Mouse (Mus musculus) stomach, embryonic 15.5 days (tissue): Measurements from ENCODE around the gene Zfr. TPM values are rescaled to one million over a fixed set of nuclear protein-coding genes. Genes with fewer than 3 reads are reported as not detected.

Source experiments
- ATAC-seq: fragments of 200-750 bp; cut with Nextera tagmentation; 2 replicates; pipeline ENCODE4 v1.8.0; 2017; ENCODE audit warnings: low read depth, moderate number of reproducible peaks, moderate TSS enrichment; ENCODE audit not compliant: insufficient read depth, low FRiP score
- H3K27ac ChIP-seq: fragments of 300-500 bp; sonication (generic); 2 replicates; pipeline ENCODE4 v1.5.1; 2015; ENCODE audit warnings: mild to moderate bottlenecking, inconsistent platforms
- H3K27me3 ChIP-seq: fragments of 300-500 bp; sonication (generic); replicated peaks from 2 replicates; pipeline ENCODE4 v1.6.1; 2015; ENCODE audit warnings: inconsistent platforms
- H3K36me3 ChIP-seq: fragments of 300-500 bp; sonication (generic); 2 replicates; pipeline ENCODE4 v1.6.1; 2015; ENCODE audit warnings: inconsistent platforms
- H3K4me1 ChIP-seq: fragments of 300-500 bp; sonication (generic); 2 replicates; pipeline ENCODE4 v1.6.1; 2015; ENCODE audit warnings: inconsistent platforms
- H3K4me2 ChIP-seq: fragments of 300-500 bp; sonication (generic); 2 replicates; pipeline ENCODE4 v1.6.1; 2015; ENCODE audit warnings: mild to moderate bottlenecking, inconsistent platforms
- H3K4me3 ChIP-seq: fragments of 300-500 bp; sonication (generic); replicated peaks from 2 replicates; pipeline ENCODE4 v1.5.1; 2015; ENCODE audit warnings: inconsistent platforms
- H3K9ac ChIP-seq: fragments of 300-500 bp; sonication (generic); 2 replicates; pipeline ENCODE4 v1.6.1; 2015; ENCODE audit warnings: inconsistent platforms
- H3K9me3 ChIP-seq: fragments of 300-500 bp; sonication (generic); 2 replicates; pipeline ENCODE4 v1.6.1; 2016; ENCODE audit warnings: inconsistent platforms
- WGBS: fragments of 180-500 bp; shearing (Covaris S2); methylation state at CpG from one replicate; pipeline ENCODE4 v1.1.7; 2015; 5-methylcytosine and 5-hydroxymethylcytosine counted together
- polyA plus RNA-seq: library from polyadenylated mRNA; unstranded; fragments of >200 nt; fragmentation: Nextera tagmentation; extraction: Ambion mirVana; gene quantifications from 2 replicates; pipeline ENCODE4 v1.2.1, GENCODE M21; 2015

Zfr gene
- 101 and 105 TPM in 2 replicates for polyA plus RNA-seq

DNA sequence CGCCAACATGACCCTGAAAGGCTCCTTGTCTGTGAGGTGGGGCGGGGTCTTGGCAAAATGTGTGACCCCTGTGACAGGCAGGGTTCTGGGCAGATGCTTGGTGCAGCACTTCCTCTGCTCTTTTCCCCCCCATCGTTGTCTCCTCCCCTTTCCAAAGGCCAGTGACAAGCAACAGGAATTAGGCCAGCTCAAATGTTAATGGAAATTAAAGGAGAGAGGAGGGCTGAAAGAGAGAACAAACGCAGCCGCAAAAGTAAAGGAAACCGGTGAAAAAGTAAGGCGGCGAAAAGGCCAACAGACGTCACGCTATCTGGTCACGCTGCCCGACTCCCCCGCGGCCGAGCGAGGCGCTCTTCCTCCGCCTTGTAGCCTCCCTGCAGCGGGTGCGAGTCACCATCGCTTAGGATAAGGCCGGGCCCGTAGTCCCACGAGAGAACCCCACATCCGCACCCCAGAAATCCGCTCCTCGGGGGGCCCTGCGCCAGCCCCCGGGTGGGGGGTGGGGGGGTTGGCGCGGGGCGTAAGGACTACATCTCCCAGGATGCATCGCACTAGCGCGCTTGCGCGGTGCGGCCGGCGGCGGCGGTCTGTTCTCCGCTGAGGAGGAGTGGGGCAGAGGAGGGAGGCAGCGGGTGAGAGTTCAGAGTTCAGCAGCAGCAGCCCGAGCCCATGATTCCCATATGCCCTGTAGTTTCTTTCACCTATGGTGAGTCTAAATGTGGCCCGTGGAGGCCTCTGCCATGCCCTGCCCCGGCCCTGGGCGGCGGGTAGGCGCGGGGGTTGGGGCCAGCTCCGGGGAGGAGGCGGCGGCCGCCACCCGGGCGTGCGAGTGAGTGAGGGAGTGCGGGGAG, at the start of gene Zfr:
Gene Zfr (plus strand): TSS at position 590 of the 851 bp plus-strand sequence.
- peak; percentile 95 for ATAC-seq
- WGBS: under 1% methylated on average over 53 of the region's 59 CpGs
- H3K27me3 ChIP-seq: no peaks in the 10 kb centered on the region
- peak within 1 kb of the TSS; percentile 66 for H3K4me2 ChIP-seq
- H3K9ac ChIP-seq: peak within 1 kb of the TSS; percentile 99
- H3K27ac ChIP-seq: peak within 1 kb of the TSS; percentile 89
- peaks cover 11% of the 10 kb centered on the region; the same call in 1 of the 2 replicates for H3K4me1 ChIP-seq
- no peaks in the 10 kb centered on the region for H3K9me3 ChIP-seq
- H3K4me3 ChIP-seq: peak within 1 kb of the TSS; percentile 71
- H3K36me3 ChIP-seq: no peaks in the 10 kb centered on the region

DNA sequence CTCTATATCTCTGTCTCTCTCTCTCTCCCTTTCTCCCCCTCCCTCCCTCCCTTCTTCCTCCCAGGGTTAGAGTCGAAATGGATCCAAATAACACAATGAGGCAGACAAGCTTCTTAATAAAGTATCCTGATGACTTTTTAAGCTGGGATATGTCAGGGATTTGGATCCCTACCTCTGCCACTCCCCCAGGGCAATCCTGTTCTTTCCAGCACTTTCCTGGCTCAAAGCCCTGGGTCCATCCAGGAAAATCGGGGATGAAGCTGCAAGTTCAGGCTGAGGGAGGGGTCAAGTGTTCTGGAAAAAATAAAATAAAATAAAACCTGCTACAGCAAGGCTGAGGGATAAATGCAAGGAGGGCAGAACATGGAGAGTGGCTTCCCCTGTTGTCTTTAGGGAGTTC, 49.7 kb upstream of the Zfr start:
- H3K4me2 ChIP-seq: no peak overlapping the region
- peaks cover 19% of the 10 kb centered on the region for H3K4me1 ChIP-seq
- 17% methylated on average over 2 of the region's 2 CpGs for WGBS
- no peak overlapping the region for H3K9ac ChIP-seq
- peak overlapping the region; percentile 89 for H3K27ac ChIP-seq
- peak; percentile 24; the same call in 1 of the 2 replicates for ATAC-seq
- H3K36me3 ChIP-seq: no peaks in the 10 kb centered on the region
- no peak overlapping the region for H3K4me3 ChIP-seq
- no peaks in the 10 kb centered on the region for H3K27me3 ChIP-seq
- H3K9me3 ChIP-seq: no peaks in the 10 kb centered on the region

DNA sequence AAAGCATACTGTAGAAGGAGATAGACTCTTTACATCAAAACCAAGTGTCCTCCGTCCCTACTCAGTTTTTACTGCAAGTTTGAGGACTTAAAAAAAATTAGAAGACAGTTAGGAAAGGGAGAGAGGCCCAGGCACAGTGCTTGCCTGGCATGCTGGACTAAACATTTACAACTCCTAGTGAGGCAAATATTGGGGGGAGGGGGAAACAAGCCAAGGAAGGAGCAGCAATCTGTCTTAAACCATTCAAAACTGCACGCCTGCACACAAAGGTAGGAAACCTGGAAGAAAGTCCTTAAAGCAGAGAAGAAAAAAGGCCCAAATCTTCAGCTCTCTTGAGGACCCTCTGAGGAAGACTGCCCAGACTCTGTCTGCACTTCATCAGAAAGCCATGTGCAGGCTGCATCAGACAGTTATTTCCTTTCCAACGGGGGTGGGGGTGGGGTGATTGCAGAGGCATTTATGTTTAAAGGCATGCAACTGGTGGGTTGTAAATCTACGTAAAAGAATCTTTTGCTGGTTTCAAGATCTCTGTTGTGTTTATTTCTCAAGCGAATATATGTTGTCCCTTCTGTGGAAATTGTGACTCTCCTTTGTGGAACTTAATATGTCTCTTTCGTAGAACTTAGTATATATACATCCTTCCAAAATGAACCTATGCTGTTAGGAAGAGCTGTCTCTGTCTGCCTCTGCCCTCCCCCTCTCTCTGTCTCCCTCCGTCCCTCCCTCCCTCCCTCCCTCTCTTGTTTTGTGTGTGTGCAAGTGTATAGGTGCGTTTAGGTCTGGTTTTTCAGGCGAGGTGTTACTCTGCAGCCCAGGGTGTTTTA, 49.0 kb upstream of the Zfr start:
- no peaks in the 10 kb centered on the region for H3K9me3 ChIP-seq
- no peaks in the 10 kb centered on the region for H3K27me3 ChIP-seq
- ATAC-seq: peak; percentile 66; the same call in 1 of the 2 replicates
- no peak overlapping the region for H3K4me2 ChIP-seq
- H3K9ac ChIP-seq: no peak overlapping the region
- H3K4me1 ChIP-seq: peaks cover 19% of the 10 kb centered on the region
- H3K36me3 ChIP-seq: no peaks in the 10 kb centered on the region
- 30% methylated on average over 9 of the region's 9 CpGs for WGBS
- peak overlapping the region; percentile 89 for H3K27ac ChIP-seq
- no peak overlapping the region for H3K4me3 ChIP-seq

DNA sequence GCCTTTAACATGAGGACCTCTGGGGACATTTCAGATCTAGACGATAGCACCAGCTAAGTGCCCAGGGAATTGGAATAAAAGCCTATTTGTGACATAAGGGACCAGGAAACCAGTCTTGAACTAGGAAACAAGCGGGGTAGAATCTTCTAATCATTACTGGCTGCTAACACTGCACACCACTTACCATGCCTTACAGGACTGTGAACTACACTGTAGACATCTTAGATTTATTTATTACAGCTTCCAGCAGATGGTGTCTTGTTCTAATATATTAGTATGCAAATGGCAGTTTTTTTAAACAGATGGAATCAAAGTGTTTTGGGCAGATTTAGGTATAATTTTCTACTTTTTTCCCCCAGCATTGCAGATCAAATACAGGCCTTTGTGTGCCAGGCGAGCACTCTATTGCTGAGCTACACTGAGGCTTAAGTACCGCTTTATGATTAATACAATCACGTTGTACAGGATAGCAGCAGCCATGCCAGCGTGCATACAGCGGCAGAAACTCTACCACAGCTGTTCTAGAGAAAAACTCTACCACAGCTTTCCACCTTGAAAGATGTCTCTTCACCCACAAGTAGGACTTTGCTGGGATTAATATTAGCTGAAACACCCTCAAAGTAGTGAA, 44.8 kb upstream of the Zfr start:
- Histone ChIP-seq H3K9ac (no peak overlapping the region), H3K9me3 (no peaks in the 10 kb centered on the region), H3K4me1 (peaks cover 6% of the 10 kb centered on the region; the same call in 1 of the 2 replicates), H3K27me3 (no peaks in the 10 kb centered on the region), H3K27ac (no peak overlapping the region), H3K36me3 (no peaks in the 10 kb centered on the region), H3K4me2 (no peak overlapping the region), H3K4me3 (no peak overlapping the region)
- WGBS: 84% methylated on average over 7 of the region's 7 CpGs
- no peak for ATAC-seq

DNA sequence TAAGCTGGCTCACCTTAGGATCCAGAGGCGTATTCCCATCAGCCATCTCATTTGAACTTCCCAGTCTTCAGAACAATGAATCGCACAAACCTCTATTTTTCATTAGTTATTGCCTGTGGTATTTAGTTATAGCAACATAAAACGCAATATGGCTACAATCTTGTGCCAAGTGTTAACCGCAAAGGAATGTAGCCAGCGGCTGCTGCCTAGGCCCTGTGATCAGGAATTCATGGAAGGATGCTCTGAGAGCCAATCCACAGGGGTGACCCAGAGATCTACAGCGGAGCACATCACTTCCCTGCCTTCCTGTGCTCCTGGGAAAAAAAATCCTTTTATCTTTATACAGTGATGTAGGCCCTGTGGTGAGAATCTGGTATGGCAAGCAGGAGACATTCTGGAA, 43.2 kb upstream of the Zfr start:
- H3K4me3 ChIP-seq: no peak overlapping the region
- no peaks in the 10 kb centered on the region for H3K36me3 ChIP-seq
- no peaks in the 10 kb centered on the region for H3K4me1 ChIP-seq
- no peaks in the 10 kb centered on the region for H3K27me3 ChIP-seq
- no peak overlapping the region for H3K27ac ChIP-seq
- no peak overlapping the region for H3K9ac ChIP-seq
- H3K9me3 ChIP-seq: no peaks in the 10 kb centered on the region
- ATAC-seq: no peak
- no peak overlapping the region for H3K4me2 ChIP-seq
- 89% methylated on average over 6 of the region's 6 CpGs for WGBS

DNA sequence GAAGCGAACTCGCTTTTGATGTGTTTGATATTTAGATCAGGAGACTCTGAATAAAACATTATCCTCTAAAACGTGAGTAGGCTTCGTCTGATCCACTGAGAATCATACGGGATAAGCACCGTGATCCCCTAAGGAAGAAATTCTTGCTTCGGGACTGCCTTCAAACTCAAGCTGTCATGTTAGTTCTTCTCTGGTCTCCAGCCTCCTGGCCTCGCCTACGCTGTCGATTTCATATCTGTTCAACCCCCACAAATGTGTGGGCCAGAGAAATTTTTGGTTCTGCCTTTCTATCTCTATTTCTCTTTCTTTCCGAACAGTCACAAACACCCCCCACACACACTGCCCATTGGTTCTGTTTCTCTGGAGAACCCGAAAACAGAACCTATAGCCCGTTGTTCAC, 35.3 kb upstream of the Zfr start:
- Histone ChIP-seq H3K4me3 (no peak overlapping the region), H3K27me3 (no peaks in the 10 kb centered on the region), H3K27ac (no peak overlapping the region), H3K4me1 (0 out of 2 replicates have a peak, but pooled peaks cover 5% of the 10 kb centered on the region), H3K9me3 (no peaks in the 10 kb centered on the region), H3K9ac (no peak overlapping the region), H3K36me3 (no peaks in the 10 kb centered on the region), H3K4me2 (no peak overlapping the region)
- 92% methylated on average over 13 of the region's 13 CpGs for WGBS
- no peak for ATAC-seq

DNA sequence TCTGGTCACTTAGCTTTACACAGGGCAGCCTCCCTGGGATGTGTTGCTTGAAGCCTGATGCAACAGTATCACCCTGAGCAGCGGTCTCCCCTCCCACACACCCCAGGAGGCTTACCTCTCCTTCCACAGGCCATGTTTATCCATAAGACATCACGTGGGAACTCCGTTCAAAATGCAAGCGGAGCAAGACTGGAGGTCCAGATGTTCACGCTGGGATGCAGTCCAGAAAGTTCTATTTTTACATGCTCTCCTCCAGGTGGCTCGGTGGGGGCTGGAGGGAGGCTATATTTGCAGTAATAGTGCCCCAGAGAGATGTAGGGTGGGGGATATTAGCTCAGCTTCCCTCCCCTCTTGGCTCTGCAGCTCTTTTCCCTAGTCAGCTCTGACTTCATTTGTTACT, 33.5 kb upstream of the Zfr start:
- peak; percentile 85 for ATAC-seq

DNA sequence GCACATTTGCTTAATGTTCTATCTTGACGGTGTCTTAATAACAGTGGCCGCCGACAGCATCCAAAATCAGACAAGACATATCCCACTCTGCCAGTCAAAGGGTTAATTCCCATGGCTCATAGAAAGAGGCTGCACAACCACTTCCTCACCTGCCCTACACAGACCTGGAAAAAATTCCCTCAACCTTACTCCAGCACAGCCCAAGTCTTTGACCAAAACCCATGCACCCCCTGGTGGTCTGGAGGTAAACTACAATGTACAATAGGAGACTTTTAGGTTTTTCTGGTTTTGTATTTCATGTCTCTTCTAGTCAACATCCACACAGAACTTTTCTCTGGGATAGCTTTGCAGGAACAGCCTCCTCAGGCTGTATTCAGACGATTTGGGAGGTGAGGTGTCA, 32.8 kb upstream of the Zfr start:
- Histone ChIP-seq H3K36me3 (no peaks in the 10 kb centered on the region), H3K27me3 (no peaks in the 10 kb centered on the region), H3K9me3 (no peaks in the 10 kb centered on the region), H3K9ac (no peak overlapping the region), H3K4me1 (0 out of 2 replicates have a peak, but pooled peaks cover 5% of the 10 kb centered on the region), H3K4me3 (no peak overlapping the region), H3K4me2 (no peak overlapping the region), H3K27ac (peak overlapping the region; percentile 72)
- ATAC-seq: no peak
- 75% methylated on average over 4 of the region's 4 CpGs for WGBS

More for the DNA sequence above, 33.5 kb upstream of the Zfr start:
- 0 out of 2 replicates have a peak, but pooled peaks cover 5% of the 10 kb centered on the region for H3K4me1 ChIP-seq
- no peak overlapping the region for H3K4me3 ChIP-seq
- 29% methylated on average over 6 of the region's 6 CpGs for WGBS
- no peaks in the 10 kb centered on the region for H3K27me3 ChIP-seq
- no peaks in the 10 kb centered on the region for H3K9me3 ChIP-seq
- no peak overlapping the region for H3K4me2 ChIP-seq
- peak overlapping the region; percentile 72 for H3K27ac ChIP-seq
- no peaks in the 10 kb centered on the region for H3K36me3 ChIP-seq
- no peak overlapping the region for H3K9ac ChIP-seq

DNA sequence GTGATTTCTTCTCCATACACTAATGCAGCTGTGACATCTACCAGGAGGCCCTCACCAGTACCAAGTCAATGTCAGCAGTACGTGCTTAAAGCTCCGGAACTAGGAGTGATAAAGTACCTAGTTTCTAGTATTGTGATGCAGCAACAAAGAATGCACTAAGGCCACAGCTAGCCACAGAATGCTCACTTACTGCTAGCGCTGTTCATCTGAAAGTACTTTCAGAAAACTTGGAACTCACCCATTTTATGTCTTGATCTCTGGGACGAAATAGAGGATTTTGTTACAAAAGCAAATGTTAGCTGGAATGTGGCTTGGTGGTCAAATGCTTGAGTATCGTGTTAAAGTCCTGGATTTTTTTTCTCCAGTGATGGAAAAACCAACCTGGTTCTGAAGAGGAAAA, 30.0 kb upstream of the Zfr start:
- Histone ChIP-seq H3K9ac (no peak overlapping the region), H3K4me2 (no peak overlapping the region), H3K4me3 (no peak overlapping the region), H3K9me3 (no peaks in the 10 kb centered on the region), H3K4me1 (0 out of 2 replicates have a peak, but pooled peaks cover 5% of the 10 kb centered on the region), H3K27ac (no peak overlapping the region), H3K36me3 (no peaks in the 10 kb centered on the region), H3K27me3 (no peaks in the 10 kb centered on the region)
- no peak for ATAC-seq
- WGBS: 57% methylated on average over 5 of the region's 5 CpGs

DNA sequence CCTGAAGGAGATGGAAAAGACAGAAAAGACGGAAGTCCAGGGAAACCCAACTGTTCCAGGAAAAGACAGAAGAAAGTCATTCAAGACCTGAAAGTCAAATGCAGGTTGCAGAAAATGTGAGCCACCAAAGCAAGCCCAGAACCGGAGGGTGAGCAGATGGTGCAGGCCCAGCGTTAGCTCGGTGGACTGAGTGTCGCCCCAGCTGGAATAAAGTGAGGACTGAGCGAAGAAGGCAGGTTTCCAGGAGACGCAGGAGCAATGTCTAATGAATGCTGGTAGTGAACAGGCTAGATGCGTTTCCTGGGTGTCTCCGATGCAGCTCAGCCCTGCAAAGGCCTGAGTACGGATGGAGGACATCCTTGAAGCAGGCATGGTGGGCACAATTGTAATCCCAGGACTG, 29.5 kb upstream of the Zfr start:
- H3K4me1 ChIP-seq: 0 out of 2 replicates have a peak, but pooled peaks cover 5% of the 10 kb centered on the region
- H3K36me3 ChIP-seq: no peaks in the 10 kb centered on the region
- ATAC-seq: no peak
- no peaks in the 10 kb centered on the region for H3K9me3 ChIP-seq
- H3K9ac ChIP-seq: no peak overlapping the region
- no peak overlapping the region for H3K4me3 ChIP-seq
- WGBS: 87% methylated on average over 10 of the region's 10 CpGs
- no peaks in the 10 kb centered on the region for H3K27me3 ChIP-seq
- H3K4me2 ChIP-seq: no peak overlapping the region
- no peak overlapping the region for H3K27ac ChIP-seq

DNA sequence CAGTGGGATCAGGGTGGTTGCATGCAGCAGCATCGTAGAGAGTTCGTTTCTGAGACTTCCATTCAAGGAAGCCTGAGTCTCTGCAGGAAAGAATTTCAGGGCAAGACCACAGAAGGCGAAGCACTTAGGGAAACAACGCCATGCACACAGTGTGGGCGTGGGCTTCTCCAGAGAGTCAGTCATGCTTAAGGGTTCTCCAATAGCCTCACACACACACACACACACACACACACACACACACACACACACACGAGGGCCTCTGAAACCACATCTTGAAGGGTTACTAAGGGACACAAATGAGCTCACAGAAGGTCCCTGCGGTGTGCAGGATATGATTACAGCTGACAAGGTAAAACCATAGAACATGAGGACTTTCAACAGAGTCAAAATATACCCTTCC, 27.5 kb upstream of the Zfr start:
- ATAC-seq: no peak

More for the DNA sequence above, 27.5 kb upstream of the Zfr start:
- no peaks in the 10 kb centered on the region for H3K4me1 ChIP-seq
- no peaks in the 10 kb centered on the region for H3K36me3 ChIP-seq
- H3K27me3 ChIP-seq: no peaks in the 10 kb centered on the region
- H3K4me3 ChIP-seq: no peak overlapping the region
- no peak overlapping the region for H3K4me2 ChIP-seq
- H3K27ac ChIP-seq: no peak overlapping the region
- H3K9ac ChIP-seq: no peak overlapping the region
- H3K9me3 ChIP-seq: no peaks in the 10 kb centered on the region
- 65% methylated on average over 7 of the region's 7 CpGs for WGBS
